Mouse (Mus musculus) spleen, adult 2 months (tissue): ENCODE measurements around the gene Mapk8ip2.

Experiments used
- CTCF ChIP-seq: fragments of 200-500 bp; IDR thresholded peaks from 2 replicates; pipeline ENCODE4 v1.5.1; 2011; ENCODE audit warnings: mild to moderate bottlenecking, inconsistent platforms; ENCODE audit not compliant: insufficient read depth, insufficient read length, insufficient replicate concordance; ENCODE audit errors: extremely low read depth
- POLR2A ChIP-seq: fragments of 200-500 bp; IDR thresholded peaks from 2 replicates; pipeline ENCODE4 v1.6.1; 2011; ENCODE audit warnings: low read depth, low read length, inconsistent platforms

- TF ChIP-seq CTCF (no peak), POLR2A (no peak)
These were observed 5.2 kb downstream of the Mapk8ip2 start for GRCm38 (mm10) chr15:89458942-89459341.
